Mouse (Mus musculus) CD4-positive, CD25-positive, alpha-beta regulatory T cell, adult 2 months (primary cell): ENCODE data around the gene Rxfp3.

Experiments
- DNase-seq: peaks from one replicate; pipeline ENCODE4 v3.0.0-alpha.2; 2012; ENCODE audit warnings: low read depth, low spot score

The Rxfp3 gene

DNA sequence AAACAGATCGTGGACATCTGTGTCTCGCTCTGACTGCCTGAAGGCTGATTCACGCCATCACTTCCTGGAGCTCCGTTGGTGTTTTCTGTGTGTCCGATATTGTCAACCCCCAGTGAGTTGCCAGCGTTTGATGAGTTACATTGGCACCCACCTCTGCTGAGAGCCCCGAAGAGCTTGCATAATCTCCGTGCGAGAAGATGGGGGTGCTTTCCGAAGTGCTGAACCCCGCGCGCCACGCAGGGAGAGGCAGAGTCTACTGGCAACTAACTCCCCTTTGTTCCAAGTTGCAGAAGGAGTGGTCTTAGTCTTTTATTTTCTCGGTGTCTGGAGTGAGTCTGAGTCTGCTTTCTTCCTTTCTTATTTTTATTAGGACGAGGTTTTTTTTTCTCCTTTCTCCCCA, at the start of gene Rxfp3:
TSS of gene Rxfp3 (minus strand) at position 281 of the 400 bp plus-strand sequence.
- no peak for DNase-seq

GRCm38 (mm10) chr15:11084993-11085365, 47.2 kb upstream of the Rxfp3 start:
- no peak for DNase-seq

GRCm38 (mm10) chr15:11084241-11084992, 46.6 kb upstream of the Rxfp3 start:
- DNase-seq = no peak

- no peak for DNase-seq
These were observed 45.9 kb upstream of the Rxfp3 start for GRCm38 (mm10) chr15:11083678-11084077.

- no peak for DNase-seq
These were observed 45.3 kb upstream of the Rxfp3 start for GRCm38 (mm10) chr15:11082961-11083569.

GRCm38 (mm10) chr15:11075726-11076361, 38.1 kb upstream of the Rxfp3 start:
- no peak for DNase-seq

DNA sequence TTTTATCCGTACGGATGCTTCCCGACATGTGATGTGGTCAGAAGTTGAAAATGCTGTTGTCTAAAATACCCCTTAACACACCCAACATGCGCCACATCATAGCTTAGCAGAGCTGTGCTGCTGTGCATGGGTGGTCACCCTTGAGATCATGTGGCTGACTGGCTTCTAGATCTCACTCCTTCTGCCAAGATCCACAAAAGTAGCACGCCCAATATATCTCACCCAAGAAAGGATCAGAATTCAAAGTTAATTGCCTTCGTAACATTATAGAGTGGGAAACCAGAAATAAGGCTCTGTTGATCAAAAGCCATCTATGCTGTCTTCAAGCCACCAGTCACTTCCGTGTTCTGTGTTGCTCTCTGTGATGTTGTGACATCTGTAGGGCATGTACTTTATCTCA, 30.1 kb upstream of the Rxfp3 start:
- DNase-seq = no peak

DNA sequence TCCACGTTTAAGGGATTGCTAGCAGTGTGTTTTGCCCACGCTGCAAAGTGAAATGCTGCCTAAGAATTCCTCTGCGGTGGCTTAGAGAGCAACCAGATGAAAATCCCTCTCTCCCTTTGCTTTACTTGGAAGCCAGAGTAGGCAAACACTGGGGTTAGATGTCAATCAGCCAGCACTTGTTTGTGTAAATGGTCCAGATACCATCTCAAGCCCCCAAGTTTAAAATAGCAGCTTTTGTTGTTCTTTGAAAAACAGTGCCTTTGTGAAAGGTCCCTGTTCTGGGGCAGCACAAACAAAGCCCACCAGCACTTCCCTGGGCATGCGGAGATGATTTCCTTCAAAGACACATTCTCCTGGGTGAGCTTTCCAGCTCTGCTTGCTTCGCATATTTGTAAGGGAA, 28.5 kb upstream of the Rxfp3 start:
- DNase-seq = no peak

- DNase-seq = no peak
These were observed 27.9 kb upstream of the Rxfp3 start for GRCm38 (mm10) chr15:11065528-11066171.

GRCm38 (mm10) chr15:11064558-11065411, 27.0 kb upstream of the Rxfp3 start, which contains the start of gene Adamts12:
Adamts12 (plus strand) TSS chr15:11064790.
- DNase-seq = no peak

DNA sequence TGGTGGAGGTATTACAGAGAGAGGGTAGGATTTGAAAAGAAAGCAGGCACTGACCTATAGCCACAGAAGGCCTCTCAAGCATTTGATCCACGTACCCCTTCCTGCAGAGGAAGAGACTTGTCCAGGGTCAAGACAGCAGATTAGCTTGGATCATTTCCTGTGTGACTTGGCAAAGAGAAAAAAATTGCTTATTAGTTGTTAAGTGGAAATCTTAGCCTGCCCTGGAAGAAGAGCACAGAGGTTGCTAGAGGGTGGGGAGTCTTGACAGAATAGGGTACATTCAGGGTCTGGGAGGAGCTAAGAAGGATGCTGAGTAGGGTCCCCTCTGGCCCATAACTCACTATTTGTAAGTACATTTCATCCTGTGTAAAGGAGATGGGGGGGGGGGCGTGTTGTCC, 26.4 kb upstream of the Rxfp3 start:
- DNase-seq = no peak

GRCm38 (mm10) chr15:11062903-11063302, 25.1 kb upstream of the Rxfp3 start:
- no peak for DNase-seq

DNA sequence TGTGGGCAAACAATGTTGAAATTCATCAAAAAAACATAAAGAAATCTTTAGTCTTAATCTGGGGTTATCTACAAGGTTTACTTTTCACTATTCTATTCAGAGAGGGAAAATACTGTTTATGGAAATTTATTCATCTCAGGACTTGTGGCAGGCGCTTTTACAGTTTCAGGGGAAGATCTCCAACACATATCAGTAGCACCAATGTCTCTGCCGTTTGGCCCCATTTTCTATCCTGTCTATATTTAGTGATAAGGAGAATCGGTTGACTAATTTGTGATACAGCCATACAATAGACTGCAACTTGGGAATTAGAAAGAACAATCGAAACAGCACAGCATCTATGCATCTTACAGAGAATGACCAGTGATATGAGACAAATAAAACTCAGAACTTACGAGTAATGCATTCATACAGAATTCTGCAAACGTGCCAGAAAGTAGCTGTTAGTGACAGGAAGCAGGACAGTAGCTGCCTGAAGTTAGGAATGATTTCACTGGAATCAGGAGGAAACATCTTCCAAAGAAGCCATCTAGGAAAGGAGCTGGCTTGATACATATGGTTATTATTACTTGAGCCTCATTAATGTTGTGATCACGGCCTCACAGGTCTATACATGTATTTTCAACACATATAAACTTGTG, 16.8 kb upstream of the Rxfp3 start:
- no peak for DNase-seq

GRCm38 (mm10) chr15:11053678-11054439, 16.1 kb upstream of the Rxfp3 start:
- no peak for DNase-seq

DNA sequence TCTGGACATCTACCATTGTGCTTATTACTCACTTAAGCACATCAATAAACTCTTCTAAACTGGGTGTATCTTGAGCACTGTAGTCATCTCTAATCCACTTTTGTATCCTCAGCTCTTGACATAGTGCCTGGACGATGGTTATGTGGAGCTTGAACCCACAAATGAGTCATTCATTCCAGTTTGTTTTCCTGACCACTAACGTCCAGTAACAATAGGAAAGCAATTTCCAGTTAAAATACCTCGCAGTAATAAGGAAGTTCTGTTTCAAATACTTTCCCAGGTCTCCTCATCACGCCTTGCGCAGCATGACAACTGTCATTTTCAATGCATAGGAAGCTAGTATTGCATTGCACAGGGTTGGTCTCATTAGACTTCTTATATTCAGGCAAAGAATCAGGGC, 5.0 kb upstream of the Rxfp3 start:
- DNase-seq = no peak

- DNase-seq = no peak
These were observed 3.4 kb upstream of the Rxfp3 start for GRCm38 (mm10) chr15:11041229-11041628.

GRCm38 (mm10) chr15:11040067-11040466, 2.3 kb upstream of the Rxfp3 start:
- no peak for DNase-seq

GRCm38 (mm10) chr15:11038476-11038875, 685 bp upstream of the Rxfp3 start:
- DNase-seq = peak; percentile 43

- no peak for DNase-seq
These were observed 455 bp downstream of the Rxfp3 start for GRCm38 (mm10) chr15:11037376-11037695.
